Mouse (Mus musculus): ENCODE measurements around the gene Lrrc58. TPM values are rescaled to one million over a fixed set of nuclear protein-coding genes. Genes with fewer than 3 reads are reported as not detected.

The Lrrc58 gene
- polyA plus RNA-seq (2021; fragmentation: Nextera tagmentation): 32.2 and 37.9 TPM in 2 replicates
- long read RNA-seq, experiment 1, full-length matches to known transcripts: 39 of 148 reads
- long read RNA-seq, experiment 1, partial matches to known transcripts: 2 of 148 reads
- long read RNA-seq, experiment 1, other reads (novel, unspliced or antisense): 107 of 148 reads
- long read RNA-seq, experiment 2, full-length matches to known transcripts: 116 of 197 reads
- long read RNA-seq, experiment 2, partial matches to known transcripts: 0 of 197 reads
- long read RNA-seq, experiment 2, other reads (novel, unspliced or antisense): 81 of 197 reads

DNA sequence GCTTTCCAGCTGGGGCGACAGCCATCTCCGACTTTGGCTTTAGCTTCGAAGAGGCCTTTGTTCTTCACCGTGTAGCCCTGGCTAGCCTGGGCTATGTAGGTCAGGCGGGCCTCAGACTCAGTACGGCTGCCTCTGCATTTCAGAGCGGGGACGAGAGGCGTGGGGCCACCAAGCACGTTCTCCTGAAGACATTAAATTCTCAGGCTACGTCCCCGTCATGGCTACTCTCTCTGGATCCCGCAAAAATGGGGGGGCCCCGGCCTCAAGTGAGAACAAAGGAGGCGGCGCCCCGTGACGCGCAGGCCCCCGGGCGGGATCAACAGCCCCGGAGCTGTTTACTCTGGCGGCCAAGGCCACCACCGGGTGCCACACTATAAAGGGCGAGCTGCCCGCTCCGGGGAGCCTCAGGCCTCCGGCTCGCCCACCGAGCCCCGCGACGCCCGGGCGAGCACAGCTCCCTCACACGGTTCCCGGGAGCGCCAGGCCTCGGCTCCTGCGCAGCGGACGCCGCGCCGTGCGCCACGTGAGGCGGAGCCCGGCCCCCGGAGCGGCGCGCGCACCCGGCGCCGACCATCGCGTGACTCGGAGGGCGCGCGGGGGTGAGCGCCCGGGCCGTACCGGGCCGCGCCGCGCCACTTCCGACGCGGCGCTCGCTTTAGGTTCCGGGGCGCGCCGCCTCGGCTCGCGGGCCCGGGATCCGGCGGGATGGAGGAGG, at the start of gene Lrrc58:
TSS of gene Lrrc58 (plus strand) at position 599 of the 715 bp plus-strand sequence.

DNA sequence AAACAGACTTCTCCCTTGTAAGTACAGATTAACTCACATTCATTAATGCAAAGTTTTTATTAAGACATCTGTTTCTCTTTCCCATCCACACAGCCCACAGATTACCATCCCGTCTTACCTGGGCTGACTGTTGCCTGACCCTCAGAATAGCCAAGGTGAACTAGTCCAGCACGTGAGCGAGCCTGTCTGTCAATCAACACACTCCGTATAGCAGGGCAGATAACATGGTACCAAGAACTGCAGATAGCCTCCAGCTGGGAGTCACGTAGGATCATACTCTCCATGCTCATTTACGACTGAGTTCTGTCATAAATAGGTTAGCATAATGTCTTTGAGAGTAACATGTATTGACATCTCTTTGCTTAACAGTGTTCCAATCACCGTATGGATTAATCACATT, 7.2 kb upstream of the Lrrc58 start, which contains the start of gene Gm36028:
TSS of gene Gm36028 (minus strand) at position 118 of the 400 bp plus-strand sequence.

DNA sequence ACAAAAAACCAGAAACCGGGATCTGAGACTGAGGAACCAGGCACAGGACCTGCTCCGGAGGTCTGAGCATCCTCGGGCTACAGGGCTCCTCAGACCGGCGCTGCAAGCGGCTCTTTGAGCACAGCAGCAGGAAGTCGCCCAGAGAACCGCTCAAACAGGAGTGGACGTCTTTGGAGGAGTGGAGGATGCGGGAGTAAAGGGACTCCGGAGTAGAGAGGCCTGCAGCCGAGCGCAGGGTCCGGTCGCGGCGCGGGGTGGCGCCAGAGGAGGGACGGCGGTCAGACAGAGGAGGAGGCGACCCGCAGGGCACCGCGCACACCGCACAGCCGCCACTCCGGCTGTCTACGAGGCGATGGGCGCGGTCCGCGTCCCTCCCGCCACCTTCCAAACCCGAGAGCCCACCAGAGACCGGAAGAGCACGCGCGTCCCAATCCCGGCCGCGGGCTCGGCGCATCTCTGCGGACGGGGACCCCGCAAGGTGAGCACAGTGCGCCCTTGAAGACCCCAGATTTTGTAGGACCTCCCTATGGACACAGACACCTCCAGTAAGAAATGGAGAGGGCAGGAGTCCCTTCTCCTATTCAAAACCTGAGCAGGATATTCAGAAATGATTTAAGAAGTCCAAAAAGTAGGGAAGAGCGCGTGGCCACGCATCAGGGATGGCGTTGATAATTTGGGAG, 48.1 kb downstream of the Lrrc58 start, which contains the start of gene Gpr156:
TSS of gene Gpr156 (plus strand) at position 359 of the 680 bp plus-strand sequence.

Other genes with a start within 250 kb of the Lrrc58 start
- 232 and 253 TPM in 2 replicates for gene Ndufb4, start 213.9 kb upstream of the Lrrc58 start, polyA plus RNA-seq (2021; fragmentation: Nextera tagmentation)
- 27.9 and 29.3 TPM in 2 replicates for gene Fstl1, start 91.5 kb upstream of the Lrrc58 start, polyA plus RNA-seq (2021; fragmentation: Nextera tagmentation)
- gene Gm36028, start 7.2 kb upstream of the Lrrc58 start, polyA plus RNA-seq (2021; fragmentation: Nextera tagmentation): 0.16 and 0.30 TPM in 2 replicates
- 0.28 and 0.33 TPM in 2 replicates for gene Gpr156, start 48.1 kb downstream of the Lrrc58 start, polyA plus RNA-seq (2021; fragmentation: Nextera tagmentation)
- gene Gsk3b, start 220.6 kb downstream of the Lrrc58 start, polyA plus RNA-seq (2021; fragmentation: Nextera tagmentation): 90.7 and 138 TPM in 2 replicates